Mouse (Mus musculus) megakaryocyte, embryonic 14.5 days (primary cell): ENCODE measurements around the gene Cyp2d9. TPM values are rescaled to one million over a fixed set of nuclear protein-coding genes. Genes with fewer than 3 reads are reported as not detected.

Experiments used
- H3K27me3 ChIP-seq: replicated peaks from 2 replicates; pipeline ENCODE3; 2012; ENCODE audit warnings: inconsistent platforms
- H3K36me3 ChIP-seq: replicated peaks from 2 replicates; pipeline ENCODE3; 2012; ENCODE audit warnings: low read length, inconsistent platforms, mixed read lengths
- H3K4me1 ChIP-seq: 2 replicates; pipeline ENCODE4 v1.6.1; 2012; ENCODE audit warnings: inconsistent platforms
- H3K4me3 ChIP-seq: replicated peaks from 2 replicates; pipeline ENCODE3; 2012; ENCODE audit warnings: moderate library complexity, mild to moderate bottlenecking, inconsistent platforms
- H3K9me3 ChIP-seq: 2 replicates; pipeline ENCODE4 v1.6.1; 2012; ENCODE audit warnings: inconsistent platforms
- FLI1 ChIP-seq: IDR thresholded peaks from 2 replicates; pipeline ENCODE4 v1.6.1; 2012; ENCODE audit warnings: low read length, inconsistent platforms, mixed read lengths
- GATA1 ChIP-seq: IDR thresholded peaks from 3 replicates; pipeline ENCODE4 v1.6.1; 2012; ENCODE audit warnings: mixed read lengths, low read length, inconsistent platforms, borderline replicate concordance
- polyA plus RNA-seq: library from polyadenylated mRNA; stranded (reverse); fragments of >175 nt; gene quantifications from 2 replicates; pipeline ENCODE4 v1.2.3, GENCODE M21; 2012; ENCODE audit warnings: low replicate concordance; ENCODE audit not compliant: insufficient read depth

Cyp2d9 gene
- polyA plus RNA-seq, 1 experiment: not detected

- Histone ChIP-seq H3K4me1 (no peaks in the 10 kb centered on the region), H3K4me3 (no peak overlapping the region), H3K27me3 (peaks cover 11% of the 10 kb centered on the region), H3K36me3 (no peaks in the 10 kb centered on the region), H3K9me3 (no peaks in the 10 kb centered on the region)
- TF ChIP-seq FLI1 (no peak), GATA1 (no peak)
Observed at GRCm38 (mm10) chr15:82407536-82407935, 25.7 kb upstream of the Cyp2d9 start.

- H3K9me3 ChIP-seq: no peaks in the 10 kb centered on the region
- peaks cover 15% of the 10 kb centered on the region for H3K27me3 ChIP-seq
- peak overlapping the region; percentile 75 for H3K4me3 ChIP-seq
- TF ChIP-seq GATA1: no peak
- TF ChIP-seq FLI1: no peak
- no peaks in the 10 kb centered on the region for H3K36me3 ChIP-seq
- H3K4me1 ChIP-seq: peaks cover 8% of the 10 kb centered on the region
Observed at GRCm38 (mm10) chr15:82416797-82417789, 16.1 kb upstream of the Cyp2d9 start.

GRCm38 (mm10) chr15:82418616-82419015 is 14.6 kb upstream of the Cyp2d9 start:
- TF ChIP-seq FLI1 (no peak), GATA1 (no peak)
- no peaks in the 10 kb centered on the region for H3K36me3 ChIP-seq
- no peak overlapping the region for H3K4me3 ChIP-seq
- peaks cover 14% of the 10 kb centered on the region for H3K27me3 ChIP-seq
- peaks cover 8% of the 10 kb centered on the region for H3K4me1 ChIP-seq
- 0 out of 2 replicates have a peak, but pooled peaks cover 1% of the 10 kb centered on the region for H3K9me3 ChIP-seq

- no peak for TF ChIP-seq GATA1
- TF ChIP-seq FLI1: no peak
- Histone ChIP-seq H3K36me3 (no peaks in the 10 kb centered on the region), H3K9me3 (0 out of 2 replicates have a peak, but pooled peaks cover 3% of the 10 kb centered on the region), H3K4me3 (no peak overlapping the region), H3K27me3 (peaks cover 8% of the 10 kb centered on the region), H3K4me1 (no peaks in the 10 kb centered on the region)
Observed at GRCm38 (mm10) chr15:82422935-82423334, 10.3 kb upstream of the Cyp2d9 start.

GRCm38 (mm10) chr15:82423471-82423870 is 9.8 kb upstream of the Cyp2d9 start:
- Histone ChIP-seq H3K4me3 (no peak overlapping the region), H3K27me3 (peaks cover 8% of the 10 kb centered on the region), H3K4me1 (no peaks in the 10 kb centered on the region), H3K36me3 (no peaks in the 10 kb centered on the region), H3K9me3 (0 out of 2 replicates have a peak, but pooled peaks cover 3% of the 10 kb centered on the region)
- TF ChIP-seq FLI1 (no peak), GATA1 (no peak)

- Histone ChIP-seq H3K9me3 (peaks cover 35% of the 10 kb centered on the region), H3K27me3 (peaks cover 5% of the 10 kb centered on the region), H3K4me1 (no peaks in the 10 kb centered on the region; the same call in 1 of the 2 replicates), H3K4me3 (peak overlapping the region; percentile 38), H3K36me3 (no peaks in the 10 kb centered on the region)
- TF ChIP-seq GATA1 (no peak), FLI1 (no peak)
Observed at GRCm38 (mm10) chr15:82433621-82434020, 384 bp downstream of the Cyp2d9 start.

- no peaks in the 10 kb centered on the region; the same call in 1 of the 2 replicates for H3K4me1 ChIP-seq
- peaks cover 5% of the 10 kb centered on the region for H3K27me3 ChIP-seq
- peaks cover 33% of the 10 kb centered on the region for H3K9me3 ChIP-seq
- no peaks in the 10 kb centered on the region for H3K36me3 ChIP-seq
- no peak for TF ChIP-seq FLI1
- no peak for TF ChIP-seq GATA1
- no peak overlapping the region for H3K4me3 ChIP-seq
Observed at GRCm38 (mm10) chr15:82434541-82434940, 1.3 kb downstream of the Cyp2d9 start.

GRCm38 (mm10) chr15:82435011-82435410 is 1.8 kb downstream of the Cyp2d9 start:
- Histone ChIP-seq H3K9me3 (peaks cover 29% of the 10 kb centered on the region), H3K27me3 (peaks cover 5% of the 10 kb centered on the region), H3K36me3 (no peaks in the 10 kb centered on the region), H3K4me1 (no peaks in the 10 kb centered on the region; the same call in 1 of the 2 replicates), H3K4me3 (no peak overlapping the region)
- TF ChIP-seq GATA1 (no peak), FLI1 (no peak)

- peaks cover 5% of the 10 kb centered on the region for H3K27me3 ChIP-seq
- H3K4me1 ChIP-seq: no peaks in the 10 kb centered on the region; the same call in 1 of the 2 replicates
- H3K9me3 ChIP-seq: peaks cover 23% of the 10 kb centered on the region
- TF ChIP-seq GATA1: no peak
- H3K4me3 ChIP-seq: no peak overlapping the region
- no peaks in the 10 kb centered on the region for H3K36me3 ChIP-seq
Observed at GRCm38 (mm10) chr15:82435606-82436005, 2.4 kb downstream of the Cyp2d9 start.
